Mouse (Mus musculus) heart, embryonic 15.5 days (tissue): ENCODE results near the gene Naaa. TPM values are rescaled to one million over a fixed set of nuclear protein-coding genes. Genes with fewer than 3 reads are reported as not detected.

Experiments used
- ATAC-seq: fragments of 200-750 bp; cut with Nextera tagmentation; replicated peaks from 2 replicates; pipeline ENCODE4 v1.8.0; 2017; ENCODE audit warnings: low read depth, moderate TSS enrichment; ENCODE audit not compliant: insufficient number of reproducible peaks, insufficient read depth, low FRiP score
- H3K27ac ChIP-seq: fragments of 300-500 bp; sonication (generic); 2 replicates; pipeline ENCODE4 v1.5.1; 2015; ENCODE audit warnings: mild to moderate bottlenecking, inconsistent platforms
- H3K27me3 ChIP-seq: fragments of 300-500 bp; sonication (generic); 2 replicates; pipeline ENCODE4 v1.6.1; 2015; ENCODE audit warnings: inconsistent platforms
- H3K36me3 ChIP-seq: fragments of 300-500 bp; sonication (generic); 2 replicates; pipeline ENCODE4 v1.6.1; 2015; ENCODE audit warnings: mild to moderate bottlenecking, inconsistent platforms
- H3K4me1 ChIP-seq: fragments of 300-500 bp; sonication (generic); replicated peaks from 2 replicates; pipeline ENCODE4 v1.6.1; 2015; ENCODE audit warnings: inconsistent platforms
- H3K4me2 ChIP-seq: fragments of 300-500 bp; sonication (generic); 2 replicates; pipeline ENCODE4 v1.6.1; 2015; ENCODE audit warnings: inconsistent platforms, mild to moderate bottlenecking, moderate library complexity
- H3K4me3 ChIP-seq: fragments of 300-500 bp; sonication (generic); 2 replicates; pipeline ENCODE4 v1.5.1; 2015; ENCODE audit warnings: mild to moderate bottlenecking, inconsistent platforms
- H3K9ac ChIP-seq: fragments of 300-500 bp; sonication (generic); 2 replicates; pipeline ENCODE4 v1.6.1; 2015; ENCODE audit warnings: mild to moderate bottlenecking, inconsistent platforms
- H3K9me3 ChIP-seq: fragments of 300-500 bp; sonication (generic); replicated peaks from 2 replicates; pipeline ENCODE4 v1.6.1; 2016; ENCODE audit warnings: inconsistent platforms
- WGBS: fragments of 180-500 bp; shearing (Covaris S2); methylation state at CpG from one replicate; pipeline ENCODE4 v1.1.7; 2015; ENCODE audit warnings: mixed read lengths; 5-methylcytosine and 5-hydroxymethylcytosine counted together
- polyA plus RNA-seq: library from polyadenylated mRNA; unstranded; fragments of >200 nt; fragmentation: Nextera tagmentation; extraction: Ambion mirVana; gene quantifications from 2 replicates; pipeline ENCODE4 v1.2.1, GENCODE M21; 2015

The Naaa gene
- 8.1 and 8.3 TPM in 2 replicates for polyA plus RNA-seq

- WGBS, result 3% methylated on average over 54 of the region's 54 CpGs
- H3K4me3 ChIP-seq, result peak within 1 kb of the TSS; percentile 65
- no peaks in the 10 kb centered on the region for H3K9me3 ChIP-seq
- peaks cover 13% of the 10 kb centered on the region; the same call in 1 of the 2 replicates for H3K27me3 ChIP-seq
- peak within 1 kb of the TSS; percentile 58; the same call in 1 of the 2 replicates for H3K27ac ChIP-seq
- no peaks in the 10 kb centered on the region for H3K36me3 ChIP-seq
- H3K4me2 ChIP-seq, result peak within 1 kb of the TSS; percentile 97
- peak; percentile 93 for ATAC-seq
- peak within 1 kb of the TSS; percentile 61 for H3K9ac ChIP-seq
- H3K4me1 ChIP-seq, result peaks cover 17% of the 10 kb centered on the region
Measured at GRCm38 (mm10) chr5:92277437-92278394, at the start of gene Naaa. TSS of gene Naaa (minus strand) at chr5:92278170.

- Histone ChIP-seq H3K9me3 (no peaks in the 10 kb centered on the region), H3K36me3 (no peaks in the 10 kb centered on the region), H3K4me2 (no peak overlapping the region), H3K27me3 (0 out of 2 replicates have a peak, but pooled peaks cover 4% of the 10 kb centered on the region), H3K27ac (no peak overlapping the region), H3K4me3 (no peak overlapping the region), H3K9ac (no peak overlapping the region), H3K4me1 (peaks cover 14% of the 10 kb centered on the region)
- no peak for ATAC-seq
- 68% methylated on average over 6 of the region's 6 CpGs for WGBS
Measured at GRCm38 (mm10) chr5:92327367-92327766, 49.4 kb upstream of the Naaa start.

GRCm38 (mm10) chr5:92323264-92323663 is 45.3 kb upstream of the Naaa start:
- H3K36me3 ChIP-seq, result no peaks in the 10 kb centered on the region
- 29% methylated on average over 5 of the region's 5 CpGs for WGBS
- no peaks in the 10 kb centered on the region for H3K9me3 ChIP-seq
- no peak overlapping the region for H3K27ac ChIP-seq
- 0 out of 2 replicates have a peak, but pooled peaks cover 4% of the 10 kb centered on the region for H3K27me3 ChIP-seq
- H3K4me2 ChIP-seq, result no peak overlapping the region
- no peak overlapping the region for H3K9ac ChIP-seq
- no peak overlapping the region for H3K4me3 ChIP-seq
- ATAC-seq, result peak; percentile 50; the same call in 1 of the 2 replicates
- H3K4me1 ChIP-seq, result peaks cover 8% of the 10 kb centered on the region

- 82% methylated on average over 4 of the region's 4 CpGs for WGBS
- H3K27ac ChIP-seq, result no peak overlapping the region
Measured at GRCm38 (mm10) chr5:92322612-92323011, 44.6 kb upstream of the Naaa start.

GRCm38 (mm10) chr5:92321631-92322400 is 43.8 kb upstream of the Naaa start:
- peaks cover 8% of the 10 kb centered on the region for H3K4me1 ChIP-seq
- H3K9ac ChIP-seq, result no peak overlapping the region
- H3K4me3 ChIP-seq, result no peak overlapping the region
- H3K4me2 ChIP-seq, result no peak overlapping the region
- no peaks in the 10 kb centered on the region for H3K9me3 ChIP-seq
- no peak overlapping the region for H3K27ac ChIP-seq
- no peaks in the 10 kb centered on the region for H3K36me3 ChIP-seq
- ATAC-seq, result no peak
- H3K27me3 ChIP-seq, result 0 out of 2 replicates have a peak, but pooled peaks cover 4% of the 10 kb centered on the region
- WGBS, result 55% methylated on average over 8 of the region's 8 CpGs

More at GRCm38 (mm10) chr5:92322612-92323011, 44.6 kb upstream of the Naaa start:
- Histone ChIP-seq H3K9me3 (no peaks in the 10 kb centered on the region), H3K36me3 (no peaks in the 10 kb centered on the region), H3K27me3 (0 out of 2 replicates have a peak, but pooled peaks cover 4% of the 10 kb centered on the region), H3K4me2 (no peak overlapping the region), H3K9ac (no peak overlapping the region), H3K4me3 (no peak overlapping the region), H3K4me1 (peaks cover 8% of the 10 kb centered on the region)
- ATAC-seq, result no peak

- no peaks in the 10 kb centered on the region for H3K36me3 ChIP-seq
- no peak overlapping the region for H3K27ac ChIP-seq
- no peak for ATAC-seq
- no peak overlapping the region for H3K9ac ChIP-seq
- H3K4me1 ChIP-seq, result 0 out of 2 replicates have a peak, but pooled peaks cover 2% of the 10 kb centered on the region
- WGBS, result 86% methylated on average over 14 of the region's 14 CpGs
- no peak overlapping the region for H3K4me3 ChIP-seq
- no peak overlapping the region for H3K4me2 ChIP-seq
- H3K27me3 ChIP-seq, result no peaks in the 10 kb centered on the region
- H3K9me3 ChIP-seq, result no peaks in the 10 kb centered on the region
Measured at GRCm38 (mm10) chr5:92318596-92318995, 40.6 kb upstream of the Naaa start.

GRCm38 (mm10) chr5:92318119-92318518 is 40.1 kb upstream of the Naaa start:
- Histone ChIP-seq H3K9me3 (no peaks in the 10 kb centered on the region), H3K27ac (no peak overlapping the region), H3K27me3 (no peaks in the 10 kb centered on the region), H3K4me2 (no peak overlapping the region), H3K36me3 (no peaks in the 10 kb centered on the region), H3K4me3 (no peak overlapping the region), H3K9ac (no peak overlapping the region), H3K4me1 (0 out of 2 replicates have a peak, but pooled peaks cover 1% of the 10 kb centered on the region)
- ATAC-seq, result no peak
- 79% methylated on average over 7 of the region's 7 CpGs for WGBS

GRCm38 (mm10) chr5:92313776-92314175 is 35.8 kb upstream of the Naaa start:
- Histone ChIP-seq H3K27me3 (no peaks in the 10 kb centered on the region), H3K4me3 (no peak overlapping the region), H3K4me2 (no peak overlapping the region), H3K4me1 (peaks cover 13% of the 10 kb centered on the region), H3K9me3 (no peaks in the 10 kb centered on the region), H3K27ac (no peak overlapping the region), H3K9ac (no peak overlapping the region), H3K36me3 (no peaks in the 10 kb centered on the region)
- ATAC-seq, result no peak
- 49% methylated on average over 7 of the region's 7 CpGs for WGBS

- Histone ChIP-seq H3K4me2 (no peak overlapping the region), H3K4me3 (no peak overlapping the region), H3K4me1 (peaks cover 19% of the 10 kb centered on the region), H3K9ac (no peak overlapping the region), H3K9me3 (no peaks in the 10 kb centered on the region), H3K27ac (no peak overlapping the region), H3K36me3 (no peaks in the 10 kb centered on the region), H3K27me3 (no peaks in the 10 kb centered on the region)
- 13% methylated on average over 13 of the region's 13 CpGs for WGBS
- no peak for ATAC-seq
Measured at GRCm38 (mm10) chr5:92312046-92312715, 34.2 kb upstream of the Naaa start.

GRCm38 (mm10) chr5:92309681-92310511 is 31.9 kb upstream of the Naaa start, which contains the start of gene Sdad1:
TSS of gene Sdad1 (minus strand) at chr5:92310479.
- Histone ChIP-seq H3K4me3 (peak within 1 kb of the TSS; percentile 87), H3K4me1 (peaks cover 19% of the 10 kb centered on the region), H3K9ac (peak within 1 kb of the TSS; percentile 79), H3K36me3 (peaks cover 4% of the 10 kb centered on the region; the same call in 1 of the 2 replicates), H3K27ac (peak within 1 kb of the TSS; percentile 65), H3K27me3 (no peaks in the 10 kb centered on the region), H3K4me2 (peak within 1 kb of the TSS; percentile 71), H3K9me3 (no peaks in the 10 kb centered on the region)
- WGBS, result 2% methylated on average over 41 of the region's 41 CpGs
- ATAC-seq, result peak; percentile 85
